Mouse (Mus musculus) frontal cortex, postnatal 36 days (tissue): ENCODE measurements around the gene Tigd4.
A peak's percentile ranks its signal among the peaks of the same experiment; 100 is the strongest.

ENCODE experiments used
- DNase-seq, 2 experiments: peaks; one replicate each; pipeline ENCODE4 v3.0.0; 2022; ENCODE audit warnings: low spot score in 2 of 2

The Tigd4 gene

DNA sequence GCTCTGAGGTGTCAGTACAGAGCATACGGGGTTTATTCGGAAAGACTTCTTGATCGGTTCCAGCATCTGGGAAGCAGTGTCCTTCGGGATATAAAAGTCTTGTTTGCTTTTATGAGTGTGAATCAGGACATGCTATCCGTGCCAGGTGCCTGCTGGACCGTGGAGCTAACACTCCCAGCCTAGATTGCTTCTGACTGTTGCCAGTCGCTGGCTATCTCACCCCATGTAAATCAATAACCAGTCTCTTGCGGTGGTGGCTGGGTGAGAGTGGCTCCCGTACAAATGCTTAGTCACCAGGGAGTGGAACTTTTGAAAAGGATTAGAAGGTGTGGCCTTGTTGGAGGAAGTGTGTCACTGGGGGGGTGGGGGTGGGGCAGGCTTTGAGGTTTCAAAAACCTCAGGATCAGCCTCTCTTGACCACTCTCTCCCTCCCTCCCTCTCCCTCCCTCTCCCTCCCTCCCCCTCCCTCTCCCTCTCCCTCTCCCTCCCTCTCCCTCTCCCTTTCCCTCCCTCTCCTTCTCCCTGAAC lies 16.9 kb downstream of the Tigd4 start:
- DNase-seq, result no peak

DNA sequence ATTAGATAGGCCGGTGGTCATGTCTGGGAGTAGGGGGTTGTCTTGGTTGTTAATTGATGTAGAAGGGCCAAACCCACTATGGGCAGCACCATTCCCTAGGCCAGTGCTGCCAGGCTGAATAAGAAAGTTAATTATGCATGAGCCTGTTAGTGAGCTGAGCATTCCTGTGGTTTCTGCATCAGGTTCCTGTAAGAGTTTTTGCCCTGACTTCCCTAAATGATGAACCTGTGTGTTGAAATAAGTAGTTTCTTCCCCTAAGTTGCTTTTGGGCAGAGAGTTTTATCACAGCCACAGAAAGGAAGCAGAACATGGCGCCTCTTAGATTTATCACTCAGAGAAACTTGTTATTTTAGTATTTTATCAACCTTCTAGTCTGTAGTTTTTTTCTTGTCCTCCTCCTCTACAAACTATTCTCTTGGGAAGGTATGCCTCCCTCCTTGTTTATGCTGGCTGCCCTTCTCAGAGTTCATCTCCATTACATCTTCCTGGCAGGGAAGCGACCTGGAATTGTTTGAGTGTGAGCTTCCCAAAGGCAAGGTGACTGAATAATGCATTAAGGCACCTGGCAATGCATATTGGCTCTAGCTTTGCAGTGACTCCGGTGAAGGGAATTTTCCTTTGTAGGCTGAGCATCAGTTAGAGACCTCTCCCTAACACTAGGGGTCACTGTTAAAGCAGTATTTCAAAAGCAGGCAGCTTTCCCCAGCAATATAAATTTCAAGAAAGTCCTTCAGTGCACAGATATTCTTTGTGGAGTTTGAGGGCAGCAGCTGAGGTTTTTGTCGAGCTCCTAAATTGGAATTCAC lies 21.9 kb downstream of the Tigd4 start:
- DNase-seq, result peak; percentile 8 to 43

DNA sequence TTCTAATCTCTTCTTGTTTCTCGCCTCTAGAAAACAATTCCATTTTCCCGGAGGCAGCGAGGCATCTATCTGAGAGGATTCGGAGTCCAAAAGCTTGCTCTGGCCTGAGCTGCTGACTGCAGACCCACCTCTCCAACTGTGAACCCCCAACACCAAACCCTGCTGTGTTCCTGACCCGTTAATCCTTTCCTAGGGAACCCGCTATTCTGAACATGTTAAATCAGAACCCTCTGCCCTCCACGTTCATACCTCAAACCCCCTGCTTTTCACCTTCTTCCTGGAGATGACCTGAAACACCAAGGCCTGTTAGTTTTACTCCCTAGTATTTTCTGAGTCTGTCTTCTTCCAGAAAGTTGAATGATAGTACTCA lies 22.5 kb downstream of the Tigd4 start:
- no peak for DNase-seq

DNA sequence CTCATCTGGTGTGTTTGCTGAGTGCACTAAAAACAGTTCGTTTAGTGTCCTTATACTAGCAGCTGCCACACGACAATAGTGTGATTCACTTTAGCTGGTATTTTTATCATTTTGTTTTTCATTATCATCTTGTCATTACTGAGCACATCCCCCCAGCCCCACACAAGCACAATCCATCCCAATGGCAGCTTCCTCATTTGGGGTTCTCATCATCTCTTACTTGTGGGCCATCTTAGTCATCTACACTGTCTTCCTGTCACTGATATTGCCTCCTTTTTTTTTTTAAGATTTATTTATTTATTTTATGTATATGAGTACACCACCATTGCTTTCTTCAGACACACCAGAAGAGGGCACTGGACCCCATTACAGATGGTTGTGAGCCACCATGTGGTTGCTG lies 25.3 kb downstream of the Tigd4 start:
- DNase-seq, result no peak

DNA sequence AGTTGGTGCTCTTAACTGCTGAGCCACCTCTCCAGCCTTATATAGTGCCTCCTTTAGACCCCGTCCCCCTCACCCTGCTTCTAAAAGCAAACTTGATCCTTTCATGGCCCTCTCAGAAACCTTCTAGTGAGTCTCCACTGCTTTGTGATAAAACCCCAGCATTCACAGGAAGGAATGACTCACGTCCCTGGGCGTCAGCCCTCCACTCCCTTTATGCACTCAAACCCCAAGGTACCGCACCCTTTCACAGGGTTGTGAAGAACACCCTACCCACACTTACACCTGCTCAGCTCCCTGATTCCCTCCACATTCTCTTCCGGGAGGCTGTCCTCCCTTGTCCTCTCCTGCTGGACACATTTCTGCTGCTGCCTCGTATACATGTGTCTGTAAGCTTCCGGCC lies 25.7 kb downstream of the Tigd4 start:
- no peak for DNase-seq

DNA sequence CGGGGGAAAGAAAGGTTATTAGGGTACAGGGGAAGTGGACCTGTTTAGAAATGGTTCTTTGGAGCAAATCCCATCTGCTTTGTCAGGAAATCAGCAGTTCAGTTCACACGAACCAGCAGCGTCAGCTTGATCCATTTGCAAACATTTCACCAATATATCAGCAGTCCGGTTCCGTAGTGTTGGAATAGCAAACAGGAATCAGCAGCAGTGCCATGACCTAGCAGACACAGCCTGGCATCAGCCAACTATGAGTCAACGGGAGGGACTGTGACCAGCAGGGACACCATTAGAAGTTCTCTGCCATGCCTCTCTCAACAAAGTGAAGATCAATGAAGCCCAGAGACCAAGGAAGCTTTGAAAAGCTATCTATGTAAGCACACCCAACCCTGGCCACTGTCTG lies 26.4 kb downstream of the Tigd4 start:
- DNase-seq, result no peak

DNA sequence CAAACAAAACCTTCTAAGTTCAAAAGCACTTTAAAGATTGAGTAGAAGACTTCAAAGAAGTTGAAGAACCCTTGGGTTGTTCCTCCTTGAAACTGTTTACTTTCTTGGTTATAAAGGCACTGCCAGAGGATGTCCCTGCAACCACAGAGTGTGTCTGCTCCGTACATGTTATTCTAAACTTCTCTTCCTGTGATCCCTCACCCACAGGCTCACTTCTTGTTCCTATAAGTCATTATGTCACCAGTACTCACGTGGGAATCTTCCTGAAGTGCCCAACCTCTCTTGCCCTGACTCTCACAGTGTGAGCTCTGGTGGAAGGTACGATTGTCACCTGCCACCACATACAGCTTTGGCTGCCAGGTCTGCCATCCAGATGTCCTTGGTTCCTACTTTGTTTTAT lies 28.7 kb downstream of the Tigd4 start:
- DNase-seq, result no peak

DNA sequence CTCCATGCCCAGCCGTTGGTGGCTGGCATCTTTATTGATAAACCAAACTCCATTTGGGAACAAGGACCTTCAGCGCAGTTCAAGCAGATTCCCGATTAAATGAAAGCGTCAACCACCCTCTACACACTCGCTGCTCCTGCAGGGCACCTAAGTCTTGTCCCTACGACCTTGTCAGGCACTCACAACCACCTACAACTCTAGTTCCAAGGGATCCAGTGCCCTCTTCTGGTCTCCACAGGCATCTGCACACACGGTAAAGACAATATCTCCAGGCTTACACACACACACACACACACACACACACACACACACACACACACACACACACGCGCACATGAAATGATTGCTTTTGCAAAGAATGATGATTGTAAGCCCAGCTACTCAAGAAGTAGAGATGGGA lies 38.2 kb downstream of the Tigd4 start:
- DNase-seq, result no peak

DNA sequence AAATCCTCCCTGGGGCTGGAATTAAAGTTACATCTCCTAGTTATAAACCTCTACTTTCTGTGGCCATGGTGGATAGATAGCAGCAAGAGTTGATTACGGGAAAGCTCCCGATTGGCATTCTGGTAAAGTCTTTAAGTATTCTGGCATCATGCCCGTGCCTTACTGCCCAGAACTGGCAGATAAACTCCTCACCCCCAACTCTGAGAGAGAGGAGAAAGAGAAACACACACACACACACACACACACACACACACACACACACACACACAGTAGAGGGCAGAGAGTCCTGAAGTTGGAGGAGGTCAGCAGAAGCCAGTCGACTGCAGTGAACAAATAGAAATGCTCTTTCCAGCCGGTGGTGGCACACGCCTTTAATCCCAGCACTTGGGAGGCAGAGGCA lies 43.7 kb downstream of the Tigd4 start:
- DNase-seq, result no peak

DNA sequence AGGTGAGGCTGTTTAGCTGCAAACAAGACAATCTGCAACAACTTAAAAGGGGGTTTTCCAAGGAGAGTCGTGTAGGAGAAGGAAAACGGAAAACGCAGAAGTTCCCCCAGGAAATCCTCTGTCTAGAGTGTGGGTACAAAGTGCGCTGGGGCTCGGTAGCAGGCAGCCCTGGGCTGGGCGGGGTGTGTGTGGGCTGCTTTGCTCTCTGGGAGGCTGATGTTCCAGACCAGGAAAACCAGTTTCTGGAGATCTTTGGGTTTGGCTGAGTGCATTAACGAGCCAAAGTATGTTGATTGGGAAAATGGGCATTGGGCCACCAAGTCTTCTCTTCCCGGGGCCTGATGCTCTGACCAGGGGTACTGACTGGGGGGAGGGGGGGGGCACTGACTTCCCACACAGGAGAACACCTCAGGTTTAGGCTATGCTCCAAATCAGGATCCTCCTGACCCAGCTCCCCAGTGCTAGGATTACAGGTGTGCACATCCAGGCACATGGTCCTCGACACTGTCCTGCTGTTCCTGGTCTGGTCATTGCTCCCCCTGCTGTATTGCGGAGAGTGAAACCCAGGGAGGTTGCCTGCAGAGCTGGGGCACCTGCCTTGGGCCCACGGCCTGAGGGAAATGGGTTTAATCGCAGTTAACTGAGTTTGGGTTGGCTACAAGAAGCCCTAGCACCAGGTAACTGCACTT lies 44.7 kb downstream of the Tigd4 start:
- no peak for DNase-seq

DNA sequence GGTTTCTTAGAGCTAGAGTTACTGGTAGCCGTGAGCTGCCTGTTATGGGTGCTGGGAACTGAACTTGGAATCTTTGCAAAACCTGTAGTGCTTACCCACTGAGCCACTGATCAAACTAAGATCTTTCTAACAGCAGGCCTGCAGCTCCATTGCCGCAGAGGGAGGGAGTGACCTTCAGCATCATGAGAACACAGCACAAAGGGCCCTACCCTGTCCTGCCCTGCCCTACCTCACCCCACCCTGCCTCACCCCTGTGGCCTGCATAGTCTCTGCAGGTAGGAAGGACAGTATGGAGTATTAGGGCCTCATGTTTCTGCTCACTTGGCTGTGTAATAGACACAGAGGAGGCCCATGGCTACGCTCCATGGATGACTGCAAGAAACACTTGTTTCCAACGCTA lies 45.5 kb downstream of the Tigd4 start:
- DNase-seq, result no peak

DNA sequence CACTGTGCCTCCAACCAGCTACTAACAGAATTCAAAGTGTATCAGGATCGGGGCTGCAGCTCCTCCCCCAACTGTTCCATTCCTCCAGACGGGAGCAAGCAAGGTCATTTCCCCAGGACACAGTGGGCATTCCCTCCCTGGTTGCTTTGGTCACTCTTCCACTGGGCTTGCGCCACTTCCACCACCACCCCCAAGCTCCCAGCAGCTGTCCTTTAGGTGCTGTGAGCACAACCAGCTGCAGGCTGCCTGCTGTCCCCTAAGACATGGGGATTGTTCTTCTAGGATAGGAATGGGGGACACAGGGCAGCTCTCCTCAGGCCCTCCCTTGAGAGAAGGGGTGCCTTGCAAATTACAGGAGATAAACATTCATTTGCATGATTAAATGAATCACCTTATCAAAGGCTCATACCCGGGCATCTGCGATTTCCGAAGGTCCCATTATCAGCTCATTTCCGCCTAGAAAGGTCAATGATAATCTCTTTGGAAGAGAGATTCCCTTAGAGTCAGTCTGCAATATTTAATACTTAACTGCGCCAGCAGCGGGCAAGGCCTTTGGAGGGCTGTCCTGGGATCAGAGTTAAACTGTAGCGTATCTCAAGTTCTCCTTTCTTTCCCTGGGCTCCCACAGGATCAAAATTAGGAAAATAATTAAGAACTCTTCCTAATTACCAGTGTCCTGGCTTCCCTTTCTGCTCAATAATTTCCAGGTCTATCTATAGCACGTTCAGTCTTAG lies 46.6 kb downstream of the Tigd4 start:
- DNase-seq, result no peak

DNA sequence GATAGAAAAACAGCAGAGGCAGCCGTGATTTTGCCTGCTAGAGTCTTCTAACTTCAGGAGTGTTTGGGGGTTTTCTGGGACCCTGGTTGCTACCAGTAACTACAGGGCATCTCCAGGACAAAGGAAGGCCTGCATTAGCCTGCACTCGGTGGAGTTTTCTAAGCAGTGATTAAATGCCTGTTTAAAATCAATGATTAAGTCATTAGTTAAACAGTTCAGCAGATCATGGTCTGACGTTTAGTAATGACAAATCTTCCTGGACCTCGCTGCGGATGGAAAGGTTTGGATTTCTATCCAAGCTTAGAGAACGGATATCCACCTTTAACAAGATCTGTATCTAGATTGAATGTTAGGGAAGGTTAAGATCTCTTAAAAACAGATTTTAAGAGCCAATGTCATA lies 47.2 kb downstream of the Tigd4 start:
- no peak for DNase-seq

DNA sequence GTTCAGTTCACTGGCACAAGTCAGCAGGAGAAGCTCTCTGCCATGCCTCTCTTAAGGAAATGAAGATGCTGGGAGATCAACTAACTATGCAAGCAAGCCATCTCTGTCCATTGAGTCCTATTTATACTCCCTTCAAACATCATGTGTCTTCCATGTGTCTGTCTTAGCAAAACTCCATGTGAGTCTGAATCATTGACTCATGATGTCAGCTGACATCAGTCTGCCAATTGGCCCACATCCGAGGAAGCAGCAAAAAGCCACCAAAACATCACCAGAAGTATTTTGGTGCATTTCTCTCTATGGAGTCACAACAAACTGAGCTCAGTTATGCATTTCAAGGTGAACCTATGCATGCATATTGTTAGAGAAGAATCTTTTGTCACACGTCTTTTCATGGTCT lies 48.0 kb downstream of the Tigd4 start:
- no peak for DNase-seq

DNA sequence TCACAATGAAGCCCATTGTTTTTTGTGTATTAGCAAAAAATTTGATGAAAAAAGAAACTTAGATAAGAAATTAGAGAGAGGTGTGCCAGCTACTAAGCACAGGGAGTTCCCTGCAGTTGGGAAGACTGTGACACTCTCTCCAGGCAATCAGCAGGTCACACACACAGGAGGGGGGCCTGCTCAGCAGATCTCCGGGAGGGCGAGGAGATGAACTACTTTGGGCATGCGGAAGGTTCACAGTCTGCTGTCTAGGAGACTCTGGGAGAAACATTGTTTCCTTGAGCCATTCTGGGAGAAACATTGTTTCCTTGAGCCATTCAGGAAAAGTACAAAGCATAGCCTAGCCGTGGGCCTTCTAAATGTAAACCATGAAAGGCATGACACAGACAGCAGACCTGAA lies 49.6 kb downstream of the Tigd4 start:
- DNase-seq, result no peak

DNA sequence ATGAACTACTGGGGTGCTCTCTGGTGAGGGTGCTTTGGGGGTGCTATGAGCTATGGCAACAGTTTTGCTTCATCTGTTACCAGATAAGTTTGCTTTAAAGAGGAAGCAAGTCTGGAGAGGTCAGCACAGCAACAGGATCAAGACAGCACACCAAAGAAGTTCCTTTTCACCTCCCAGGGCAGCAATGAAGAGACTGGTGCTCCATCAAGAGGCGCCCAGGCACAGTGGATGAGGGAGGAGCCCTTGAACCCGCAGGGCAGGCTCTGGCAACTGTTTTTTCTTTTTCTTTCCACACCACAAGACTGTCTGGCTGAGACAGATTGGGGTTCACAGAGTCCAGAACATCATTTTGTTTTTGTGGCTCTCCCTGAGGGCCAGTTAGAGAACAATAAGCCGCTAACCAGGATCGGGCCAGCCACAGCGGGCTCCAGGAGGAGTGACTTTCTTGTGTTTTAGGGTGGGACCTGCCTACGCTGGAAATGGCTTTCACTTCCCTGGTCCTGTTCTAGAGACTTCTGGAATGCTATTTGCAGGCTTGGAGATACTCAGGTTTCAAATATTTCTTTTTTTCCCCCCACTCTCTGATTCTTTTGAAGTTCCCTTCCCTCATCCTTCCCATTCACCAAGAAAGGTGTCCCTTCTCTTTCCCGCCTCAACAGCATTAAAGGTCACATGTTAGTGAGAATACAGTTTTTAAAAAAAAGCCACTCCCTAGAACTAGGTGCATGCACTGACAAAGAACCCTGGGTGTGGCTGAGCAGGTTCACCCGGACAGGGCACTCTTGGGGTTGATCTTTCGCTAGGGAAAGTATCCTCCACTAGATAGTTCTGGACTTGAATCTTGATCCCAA lies 52.0 kb downstream of the Tigd4 start:
- no peak for DNase-seq

DNA sequence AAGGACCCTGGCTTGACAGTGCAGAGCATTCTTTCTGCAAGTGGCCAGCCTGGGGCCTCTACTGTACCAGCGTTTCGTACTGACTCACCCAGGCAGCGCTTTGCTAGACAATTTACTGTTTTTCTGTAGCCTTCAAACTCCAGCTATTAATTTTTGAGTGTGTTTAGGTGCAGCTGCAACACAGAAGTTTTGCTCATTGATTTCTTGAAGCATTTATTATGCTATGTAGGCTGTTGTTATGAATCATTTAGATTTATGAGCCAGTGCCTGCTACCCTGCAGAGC lies 52.6 kb downstream of the Tigd4 start:
- DNase-seq, result no peak

DNA sequence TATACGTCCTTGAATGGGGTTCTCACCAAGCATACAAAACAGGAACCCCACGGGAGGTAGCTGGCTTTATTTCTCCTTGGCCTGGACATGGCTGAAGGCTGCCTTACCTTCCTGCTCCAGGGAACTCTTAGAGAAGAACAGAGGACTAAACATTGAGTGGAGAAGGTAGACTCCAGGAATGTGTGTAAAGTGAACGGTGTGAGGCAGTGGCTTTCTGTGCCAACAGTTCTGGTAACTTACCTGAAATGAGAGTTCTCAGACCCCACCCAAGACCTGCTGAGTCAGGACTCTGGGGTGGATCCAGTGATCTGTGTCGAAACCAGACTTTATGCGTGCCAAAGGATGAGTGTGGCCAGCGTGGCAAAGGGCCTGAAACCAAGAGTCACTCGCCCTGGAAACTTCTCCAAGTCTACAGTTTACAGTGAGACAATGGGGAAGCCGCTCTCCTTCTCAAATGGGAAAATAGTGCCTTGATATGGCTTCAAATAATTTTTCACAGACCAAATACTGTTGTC lies 53.0 kb downstream of the Tigd4 start:
- no peak for DNase-seq
